Mouse (Mus musculus) urinary bladder, postnatal 25 days (tissue): ENCODE measurements around the gene 4930539E08Rik.

ENCODE experiments used
- DNase-seq: peaks from one replicate; pipeline ENCODE4 v3.0.0; 2022; ENCODE audit warnings: low spot score

Gene 4930539E08Rik

GRCm38 (mm10) chr17:28858205-28858604 is 56.9 kb downstream of the 4930539E08Rik start, which contains the start of gene Pnpla1:
TSS of gene Pnpla1 (plus strand) at chr17:28858411.
- no peak for DNase-seq

- DNase-seq: no peak
Measured at GRCm38 (mm10) chr17:28856030-28856429, 59.1 kb downstream of the 4930539E08Rik start.

- peak; percentile 26 for DNase-seq
Measured at GRCm38 (mm10) chr17:28855166-28855885, 59.8 kb downstream of the 4930539E08Rik start.

GRCm38 (mm10) chr17:28854377-28854776 is 60.7 kb downstream of the 4930539E08Rik start:
- DNase-seq: no peak

- DNase-seq: no peak
Measured at GRCm38 (mm10) chr17:28850511-28850910, 64.6 kb downstream of the 4930539E08Rik start.

GRCm38 (mm10) chr17:28846974-28847617 is 68.0 kb downstream of the 4930539E08Rik start:
- no peak for DNase-seq
